Mouse (Mus musculus): ENCODE measurements around the gene Msi1. TPM values are rescaled to one million over a fixed set of nuclear protein-coding genes. Genes with fewer than 3 reads are reported as not detected.

Msi1 gene
- polyA plus RNA-seq, 1 experiment from 2014 or later = 129 TPM

DNA sequence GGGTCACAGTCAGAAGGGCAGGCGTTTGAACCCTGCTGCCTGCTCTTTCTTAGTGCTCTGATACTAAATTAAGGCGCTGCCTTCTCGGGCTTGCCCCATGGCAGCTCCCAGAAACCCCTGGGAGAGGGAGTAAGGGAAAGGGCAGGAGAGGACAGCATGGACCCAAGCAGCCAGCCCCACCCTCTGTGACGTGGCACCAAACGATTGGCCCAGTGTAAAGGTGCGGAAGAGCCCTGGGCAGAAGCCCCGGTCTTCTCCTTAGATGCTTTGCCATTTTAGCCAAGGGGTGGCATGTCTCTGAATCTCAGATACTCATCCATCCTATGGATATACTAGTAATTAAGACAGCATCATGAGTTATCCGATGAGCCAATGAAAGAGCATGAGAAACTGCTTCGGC, 21.3 kb upstream of the Msi1 start:
- Histone ChIP-seq H3K4me1 (peaks cover 24% of the 10 kb centered on the region), H3K9me3 (no peaks in the 10 kb centered on the region), H3K9ac (no peak overlapping the region), H3K4me3 (no peak overlapping the region), H3K36me3 (no peaks in the 10 kb centered on the region), H3K4me2 (replicated peaks) (peak overlapping the region; percentile 36), H3K27me3 (replicated peaks) (no peaks in the 10 kb centered on the region), H3K27ac (no peak overlapping the region)
- WGBS = 33% methylated on average over 9 of the region's 9 CpGs
- peak; percentile 61; the same call in 1 of the 2 replicates for ATAC-seq (ENCODE audit: low FRiP score, low read depth)

DNA sequence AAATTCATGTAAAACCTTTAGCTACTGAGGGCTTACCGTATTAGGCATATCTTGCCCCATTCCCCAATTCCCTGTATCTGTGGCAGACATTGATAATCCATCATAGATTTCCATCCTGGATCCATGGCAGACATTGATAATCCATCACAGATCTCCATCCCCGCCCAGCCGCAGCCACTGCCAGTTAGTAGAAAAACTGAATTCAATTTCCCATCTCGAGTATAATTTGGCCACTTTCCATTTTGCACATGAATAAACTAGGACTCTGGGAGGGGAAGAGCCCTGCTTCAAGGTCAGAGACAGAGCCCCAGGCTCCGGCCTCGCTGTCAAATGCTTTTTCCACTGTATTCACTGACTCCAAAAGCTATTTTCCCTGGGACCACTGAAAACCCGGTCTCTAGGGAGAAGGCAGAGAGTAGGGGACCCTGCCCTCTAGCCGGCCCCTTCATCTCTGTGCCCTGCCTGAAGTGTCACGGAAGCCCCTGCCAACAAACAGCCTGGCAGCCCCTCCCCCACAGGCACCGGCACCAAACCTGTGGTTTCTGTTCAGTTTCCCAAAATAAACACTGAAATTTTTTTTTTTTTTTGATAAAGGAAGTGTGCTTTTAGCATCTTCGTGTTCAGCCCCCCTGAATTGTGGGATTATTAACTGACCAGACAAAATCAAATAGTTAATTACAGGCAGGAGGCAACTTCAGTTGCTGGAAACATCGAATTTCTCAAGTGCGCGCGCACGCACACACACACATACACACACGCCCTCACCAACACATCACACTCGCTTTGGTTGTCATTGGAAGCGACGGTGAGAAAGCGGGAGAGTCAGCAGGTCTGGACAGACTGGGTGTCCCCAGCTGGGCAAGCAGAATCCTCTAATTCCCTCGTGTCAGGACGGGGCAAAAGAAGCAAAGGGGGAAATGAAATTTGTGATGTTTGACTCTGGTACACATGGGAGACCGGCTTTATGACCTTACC, 14.0 kb upstream of the Msi1 start:
- ATAC-seq (ENCODE audit: low FRiP score, low read depth) = no peak
- Histone ChIP-seq H3K9me3 (0 out of 2 replicates have a peak, but pooled peaks cover 4% of the 10 kb centered on the region), H3K27me3 (replicated peaks) (no peaks in the 10 kb centered on the region), H3K4me2 (replicated peaks) (peak overlapping the region; percentile 38), H3K27ac (no peak overlapping the region), H3K9ac (peak overlapping the region; percentile 29; the same call in 1 of the 2 replicates), H3K36me3 (no peaks in the 10 kb centered on the region), H3K4me3 (no peak overlapping the region), H3K4me1 (no peaks in the 10 kb centered on the region; the same call in 1 of the 2 replicates)
- WGBS = 62% methylated on average over 24 of the region's 24 CpGs

DNA sequence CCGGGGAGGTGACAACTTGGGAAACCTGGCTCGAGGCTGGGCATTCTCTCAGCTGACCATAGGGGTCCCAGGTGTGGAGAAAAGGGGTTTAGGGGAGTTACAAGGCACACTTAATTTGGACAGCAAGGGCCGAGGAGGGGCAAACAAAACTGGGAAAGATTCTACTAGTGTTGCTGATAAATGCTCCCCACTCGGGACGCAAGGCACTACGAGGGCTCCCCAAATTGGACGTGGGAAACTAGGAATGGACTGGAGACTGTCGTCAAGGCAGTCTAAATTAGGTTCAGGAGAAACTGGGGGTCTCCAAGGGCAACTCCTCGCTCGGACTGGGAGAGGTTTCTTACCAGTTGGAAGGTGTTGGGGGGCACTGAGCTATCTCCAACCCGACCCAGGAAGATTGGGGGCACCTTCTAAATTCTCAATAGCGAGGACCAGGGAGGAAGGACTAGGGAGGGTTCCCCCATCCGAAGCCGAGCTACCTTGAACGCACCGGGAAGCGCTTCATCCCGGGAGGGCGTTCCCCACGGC, 504 bp upstream of the Msi1 start:
- under 1% methylated on average over 20 of the region's 20 CpGs for WGBS

DNA sequence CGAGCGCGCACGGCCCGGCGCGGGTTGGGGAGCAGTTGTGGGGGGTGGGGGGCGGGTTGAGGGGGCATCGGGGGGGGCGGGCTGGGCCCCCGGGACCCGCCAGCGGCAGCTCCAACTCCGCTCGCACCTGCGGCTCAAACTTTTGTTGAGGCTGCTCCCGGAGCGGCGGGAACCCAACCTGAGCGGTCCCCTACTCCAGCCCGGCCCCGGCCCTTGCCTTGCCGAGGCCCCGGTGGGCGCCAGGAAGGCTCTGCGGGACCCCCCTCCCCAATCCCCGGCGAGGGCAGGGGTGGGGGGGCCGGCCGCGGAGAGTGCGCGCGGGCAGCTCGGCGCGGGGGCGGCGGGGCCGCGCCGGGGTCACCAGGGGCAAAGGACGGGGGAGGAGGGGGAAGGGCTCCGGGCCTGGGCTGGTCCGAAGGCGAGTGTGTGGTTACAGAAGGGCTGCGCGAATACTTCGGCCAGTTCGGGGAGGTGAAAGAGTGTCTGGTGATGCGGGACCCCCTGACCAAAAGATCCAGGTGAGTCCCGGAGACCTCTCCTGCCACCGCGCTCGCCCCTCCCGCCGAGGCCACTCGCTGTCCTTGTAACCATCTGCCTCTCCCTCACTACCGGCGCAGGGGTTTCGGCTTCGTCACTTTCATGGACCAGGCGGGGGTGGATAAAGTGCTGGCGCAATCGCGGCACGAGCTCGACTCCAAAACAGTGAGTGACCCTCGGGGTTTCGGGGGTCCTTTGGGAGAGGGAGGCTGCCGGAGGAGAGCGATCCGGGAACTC, 975 bp downstream of the Msi1 start:
- H3K36me3 ChIP-seq = peaks cover 28% of the 10 kb centered on the region
- H3K27me3 ChIP-seq (replicated peaks) = no peaks in the 10 kb centered on the region
- peak overlapping the region; percentile 99 for H3K27ac ChIP-seq
- peak overlapping the region; percentile 81 for H3K4me2 ChIP-seq (replicated peaks)
- peak overlapping the region; percentile 100 for H3K9ac ChIP-seq
- 1% methylated on average over 70 of the region's 73 CpGs for WGBS
- peaks cover 55% of the 10 kb centered on the region for H3K4me1 ChIP-seq
- H3K9me3 ChIP-seq = no peaks in the 10 kb centered on the region
- no peak for ATAC-seq (ENCODE audit: low FRiP score, low read depth)
- H3K4me3 ChIP-seq = peak overlapping the region; percentile 100

More for the DNA sequence above, 504 bp upstream of the Msi1 start:
- peak overlapping the region; percentile 99 for H3K27ac ChIP-seq
- H3K9ac ChIP-seq = peak overlapping the region; percentile 100
- H3K36me3 ChIP-seq = peaks cover 16% of the 10 kb centered on the region
- peak overlapping the region; percentile 100 for H3K4me3 ChIP-seq
- H3K4me1 ChIP-seq = peaks cover 40% of the 10 kb centered on the region
- H3K4me2 ChIP-seq (replicated peaks) = peak overlapping the region; percentile 81
- ATAC-seq (ENCODE audit: low FRiP score, low read depth) = peak; percentile 3; the same call in 1 of the 2 replicates
- H3K9me3 ChIP-seq = no peaks in the 10 kb centered on the region
- H3K27me3 ChIP-seq (replicated peaks) = no peaks in the 10 kb centered on the region

DNA sequence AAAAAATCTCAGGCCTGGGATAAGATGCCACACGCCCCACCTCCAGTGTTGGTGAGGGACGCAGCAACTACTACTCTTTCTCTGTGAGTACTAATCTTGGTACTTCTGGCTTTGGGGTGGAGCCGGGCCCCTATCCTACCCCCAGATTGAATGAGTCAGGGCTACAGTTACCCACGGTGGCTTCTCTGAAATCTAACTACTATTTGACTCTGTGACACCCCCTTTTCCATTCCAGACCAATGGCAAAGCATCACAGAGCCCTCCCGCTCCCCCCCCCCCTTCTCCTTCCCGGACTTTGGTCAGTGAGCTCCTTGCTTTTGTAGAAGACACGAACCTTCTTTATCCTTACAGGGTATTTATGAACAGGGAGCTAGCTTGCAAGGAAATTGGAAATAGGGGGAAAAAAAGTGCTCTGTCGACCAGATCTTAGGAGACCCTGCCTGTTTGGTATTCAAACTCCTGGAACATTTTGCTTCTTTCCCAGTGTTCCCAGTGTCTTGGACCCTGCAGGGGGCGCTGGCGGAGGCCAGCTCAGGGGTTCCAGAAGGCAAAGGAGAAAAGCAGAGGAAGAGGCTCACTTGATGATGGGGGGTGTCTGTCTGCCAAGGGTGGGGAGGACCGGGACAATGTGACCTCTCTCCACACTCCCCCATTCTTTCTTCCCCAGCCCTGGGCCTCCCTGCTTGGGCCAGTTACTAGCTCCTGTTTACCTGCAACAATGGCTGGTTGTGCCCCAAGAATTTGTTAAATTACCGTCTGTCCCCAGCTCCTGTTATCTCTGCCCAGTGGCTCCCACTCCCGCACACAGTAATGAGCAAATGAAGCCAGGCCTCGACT, 1.9 kb downstream of the Msi1 start:
- 2% methylated on average over 13 of the region's 14 CpGs for WGBS
- H3K4me2 ChIP-seq (replicated peaks) = peak overlapping the region; percentile 81
- ATAC-seq (ENCODE audit: low FRiP score, low read depth) = no peak; the same call in 1 of the 2 replicates
- peak overlapping the region; percentile 100 for H3K4me3 ChIP-seq
- H3K9me3 ChIP-seq = no peaks in the 10 kb centered on the region
- H3K36me3 ChIP-seq = peaks cover 33% of the 10 kb centered on the region
- peak overlapping the region; percentile 100 for H3K9ac ChIP-seq
- no peaks in the 10 kb centered on the region for H3K27me3 ChIP-seq (replicated peaks)
- peaks cover 64% of the 10 kb centered on the region for H3K4me1 ChIP-seq
- peak overlapping the region; percentile 99 for H3K27ac ChIP-seq

DNA sequence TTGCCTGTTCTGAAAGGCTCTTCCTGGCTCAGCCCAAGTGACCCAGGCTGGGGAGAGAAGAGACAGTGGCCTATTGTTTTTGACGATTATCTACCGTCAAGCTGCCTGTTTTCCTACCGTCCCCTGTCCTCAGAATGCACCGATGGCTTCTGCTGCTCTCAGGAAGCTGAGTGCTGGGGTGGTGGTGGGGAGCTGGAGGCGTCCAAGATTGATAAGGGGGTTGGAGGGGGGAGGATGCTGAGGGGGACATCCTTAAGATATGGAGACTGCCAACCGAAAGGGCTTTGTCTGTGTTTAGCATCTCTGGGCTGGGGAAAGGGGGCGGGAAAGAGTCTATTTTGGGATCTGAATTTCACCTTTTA, 2.5 kb downstream of the Msi1 start:
- H3K36me3 ChIP-seq = peaks cover 33% of the 10 kb centered on the region
- peak overlapping the region; percentile 100 for H3K9ac ChIP-seq
- no peak for ATAC-seq (ENCODE audit: low FRiP score, low read depth)
- 17% methylated on average over 7 of the region's 7 CpGs for WGBS
- H3K27ac ChIP-seq = peak overlapping the region; percentile 99
- H3K4me3 ChIP-seq = peak overlapping the region; percentile 100
- peak overlapping the region; percentile 81 for H3K4me2 ChIP-seq (replicated peaks)
- H3K27me3 ChIP-seq (replicated peaks) = no peaks in the 10 kb centered on the region
- H3K4me1 ChIP-seq = peaks cover 68% of the 10 kb centered on the region
- no peaks in the 10 kb centered on the region for H3K9me3 ChIP-seq

DNA sequence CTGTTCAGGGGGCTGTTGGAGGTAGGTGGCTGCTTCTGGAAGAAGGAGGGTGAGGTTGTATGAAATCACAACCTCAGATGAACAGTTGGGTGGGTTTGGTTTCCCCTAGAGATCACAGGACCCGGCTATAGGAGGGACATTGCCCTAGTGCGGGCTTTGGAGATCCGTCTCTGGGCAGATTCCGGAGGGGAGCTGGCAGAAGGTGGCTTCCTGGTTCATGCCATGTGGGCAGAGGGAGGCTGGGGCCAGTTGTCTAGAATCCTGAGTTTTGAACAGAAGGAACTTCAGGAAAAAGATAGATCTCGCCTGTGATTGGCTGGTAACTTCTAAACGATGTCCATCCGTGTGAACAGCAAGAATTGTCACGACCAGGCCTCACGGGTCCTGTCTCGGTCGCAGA, 3.0 kb downstream of the Msi1 start:
- H3K4me3 ChIP-seq = peak overlapping the region; percentile 100
- H3K9ac ChIP-seq = peak overlapping the region; percentile 100
- peak overlapping the region; percentile 99 for H3K27ac ChIP-seq
- peak overlapping the region; percentile 81 for H3K4me2 ChIP-seq (replicated peaks)
- no peaks in the 10 kb centered on the region for H3K9me3 ChIP-seq
- 64% methylated on average over 11 of the region's 11 CpGs for WGBS
- peaks cover 33% of the 10 kb centered on the region for H3K36me3 ChIP-seq
- no peak for ATAC-seq (ENCODE audit: low FRiP score, low read depth)
- peaks cover 73% of the 10 kb centered on the region for H3K4me1 ChIP-seq
- H3K27me3 ChIP-seq (replicated peaks) = no peaks in the 10 kb centered on the region

DNA sequence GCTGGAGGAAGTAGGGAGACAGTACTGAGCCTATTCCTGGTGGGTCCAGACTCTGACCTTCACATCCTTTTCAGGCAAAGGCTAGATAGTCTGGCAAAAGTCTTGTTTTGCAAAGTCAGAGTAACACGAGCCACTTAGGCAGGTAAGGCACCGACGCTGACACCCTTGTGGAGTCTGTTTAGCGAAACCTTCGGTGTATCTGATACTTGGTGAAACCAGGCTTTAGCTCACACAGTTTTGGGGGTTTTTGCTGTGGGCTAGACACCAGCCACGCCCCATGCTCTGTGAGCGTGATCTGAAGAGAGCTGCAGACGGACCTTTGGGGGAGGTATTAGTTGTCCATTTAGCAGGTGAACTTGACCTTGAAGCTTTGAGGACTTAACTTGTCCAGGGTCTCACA, 3.8 kb downstream of the Msi1 start:
- Histone ChIP-seq H3K9me3 (no peaks in the 10 kb centered on the region), H3K27me3 (replicated peaks) (no peaks in the 10 kb centered on the region), H3K9ac (peak overlapping the region; percentile 100), H3K4me3 (peak overlapping the region; percentile 100; the same call in 1 of the 2 replicates), H3K4me1 (peaks cover 75% of the 10 kb centered on the region), H3K27ac (peak overlapping the region; percentile 99), H3K4me2 (replicated peaks) (peak overlapping the region; percentile 81), H3K36me3 (peaks cover 36% of the 10 kb centered on the region)
- 76% methylated on average over 8 of the region's 8 CpGs for WGBS
- no peak for ATAC-seq (ENCODE audit: low FRiP score, low read depth)

DNA sequence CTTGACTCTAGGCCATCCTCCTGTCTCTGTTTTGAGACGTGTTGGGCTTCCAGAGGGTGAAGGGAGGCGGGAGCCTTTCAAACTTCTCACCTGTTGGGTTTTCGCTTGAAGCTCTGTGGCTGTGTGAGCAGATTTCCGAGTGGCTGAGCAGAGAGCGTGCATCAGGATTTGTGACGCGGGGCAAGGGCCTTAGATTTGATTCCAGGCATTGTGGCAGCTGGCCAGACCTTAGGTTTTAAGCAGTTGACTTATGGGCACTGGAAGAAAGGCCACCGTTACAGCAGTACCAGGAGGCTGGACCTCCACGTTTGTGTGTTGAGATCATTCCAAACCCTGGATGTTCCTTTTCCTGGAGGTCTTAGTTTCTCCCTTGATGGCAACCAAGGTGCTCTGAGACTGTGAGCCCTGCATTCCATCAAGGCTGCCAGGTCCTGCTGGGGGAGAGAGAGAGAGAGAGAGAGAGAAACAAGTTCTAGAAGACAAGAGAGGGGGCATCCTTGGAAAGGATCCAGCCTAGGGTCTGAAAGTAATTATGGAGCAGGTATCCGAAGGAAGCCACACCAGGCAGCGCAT, 5.0 kb downstream of the Msi1 start:
- Histone ChIP-seq H3K36me3 (peaks cover 47% of the 10 kb centered on the region), H3K27ac (peak overlapping the region; percentile 99), H3K9me3 (no peaks in the 10 kb centered on the region), H3K4me2 (replicated peaks) (peak overlapping the region; percentile 81), H3K27me3 (replicated peaks) (no peaks in the 10 kb centered on the region), H3K9ac (peak overlapping the region; percentile 100), H3K4me3 (peak overlapping the region; percentile 35), H3K4me1 (peaks cover 80% of the 10 kb centered on the region)
- 37% methylated on average over 11 of the region's 11 CpGs for WGBS
- no peak for ATAC-seq (ENCODE audit: low FRiP score, low read depth)

DNA sequence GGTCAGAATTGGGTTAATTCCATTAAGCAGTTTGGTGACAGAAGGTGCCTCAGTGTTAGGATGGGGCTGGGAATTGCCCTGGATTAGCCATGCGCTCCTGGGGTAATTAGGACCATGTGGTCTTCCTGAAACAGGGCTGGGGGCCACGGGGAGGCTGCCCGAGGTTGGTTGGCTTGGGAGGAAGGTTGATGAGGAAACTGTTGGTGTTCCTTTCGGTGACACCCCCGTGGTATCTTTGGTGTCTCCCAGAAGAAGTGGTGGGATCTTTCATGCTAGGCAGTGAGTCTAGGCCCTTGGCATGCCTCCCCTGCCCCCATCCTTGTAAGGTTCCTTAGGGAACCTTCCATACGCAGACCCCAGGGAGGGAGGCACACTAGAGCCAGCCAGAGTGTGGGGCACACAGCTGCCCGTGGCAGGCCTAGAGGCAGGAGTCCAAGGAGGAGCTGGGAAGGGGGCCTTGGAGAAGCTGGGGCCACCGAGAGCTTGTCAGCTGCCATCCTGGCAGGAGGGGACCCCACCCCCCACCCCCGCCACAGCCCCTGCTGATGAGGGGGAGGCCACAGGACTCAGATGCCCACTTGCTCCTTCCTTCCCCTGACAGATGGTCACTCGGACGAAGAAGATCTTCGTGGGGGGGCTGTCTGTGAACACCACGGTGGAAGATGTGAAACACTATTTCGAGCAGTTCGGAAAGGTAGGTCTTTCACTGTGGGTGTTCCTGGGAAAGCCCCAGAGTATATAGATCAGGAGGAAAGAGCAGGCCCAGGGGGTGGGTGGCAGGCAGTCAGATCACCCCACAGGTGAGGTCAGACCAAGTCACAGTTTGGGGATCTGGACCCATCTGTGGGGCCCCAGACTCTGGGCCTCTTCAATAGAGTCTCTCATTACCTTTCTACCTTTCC, 5.7 kb downstream of the Msi1 start:
- H3K4me1 ChIP-seq = peaks cover 85% of the 10 kb centered on the region
- H3K27ac ChIP-seq = peak overlapping the region; percentile 99
- H3K36me3 ChIP-seq = peaks cover 55% of the 10 kb centered on the region
- peak overlapping the region; percentile 67 for H3K9ac ChIP-seq
- peak overlapping the region; percentile 35 for H3K4me3 ChIP-seq
- no peaks in the 10 kb centered on the region for H3K9me3 ChIP-seq
- H3K27me3 ChIP-seq (replicated peaks) = no peaks in the 10 kb centered on the region
- no peak for ATAC-seq (ENCODE audit: low FRiP score, low read depth)
- 16% methylated on average over 15 of the region's 15 CpGs for WGBS
- H3K4me2 ChIP-seq (replicated peaks) = peak overlapping the region; percentile 81

All from neural tube, embryonic 12.5 days (tissue).